In genomic region chr7:35586906-35587445, GRCm38 (mm10) we compare ENCODE assay signal across 8 mouse cellular contexts. TPM values are rescaled to one million over a fixed set of nuclear protein-coding genes. Genes with fewer than 3 reads are reported as not detected.
DNase-seq lines count a peak whose midpoint lies in the region; ATAC-seq lines count a peak whose summit lies in the region.

No protein-coding gene starts in this region.

- WGBS in kidney, embryonic 16.5 days, result 22% methylated on average over 15 of the region's 15 CpGs
- WGBS in embryonic facial prominence, embryonic 12.5 days, result 22% methylated on average over 15 of the region's 15 CpGs
- WGBS in hindbrain, embryonic 15.5 days, result 23% methylated on average over 15 of the region's 15 CpGs
- 19% methylated on average over 15 of the region's 15 CpGs for WGBS in midbrain, embryonic 15.5 days

- H3K9ac ChIP-seq in kidney, embryonic 16.5 days (replicated peaks; ENCODE audit: low read length), result peak overlapping the region; percentile 86
- peak overlapping the region; percentile 81 for H3K9ac ChIP-seq in embryonic facial prominence, embryonic 12.5 days
- peak overlapping the region; percentile 70 for H3K9ac ChIP-seq in hindbrain, embryonic 15.5 days
- peak overlapping the region; percentile 52 for H3K9ac ChIP-seq in midbrain, embryonic 15.5 days

- H3K27me3 ChIP-seq in kidney, embryonic 16.5 days (ENCODE audit: insufficient read depth, low read length), result peaks cover 31% of the 10 kb centered on the region
- H3K27me3 ChIP-seq in embryonic facial prominence, embryonic 12.5 days, result peaks cover 31% of the 10 kb centered on the region
- peaks cover 29% of the 10 kb centered on the region for H3K27me3 ChIP-seq in hindbrain, embryonic 15.5 days
- H3K27me3 ChIP-seq in midbrain, embryonic 15.5 days (replicated peaks), result peaks cover 31% of the 10 kb centered on the region

- H3K27ac ChIP-seq in kidney, embryonic 16.5 days (ENCODE audit: low read length), result no peak overlapping the region
- H3K27ac ChIP-seq in embryonic facial prominence, embryonic 12.5 days, result no peak overlapping the region
- H3K27ac ChIP-seq in hindbrain, embryonic 15.5 days (replicated peaks), result no peak overlapping the region
- no peak overlapping the region for H3K27ac ChIP-seq in midbrain, embryonic 15.5 days

- no peak for ATAC-seq in kidney, embryonic 16.5 days (ENCODE audit: low FRiP score, low TSS enrichment)
- ATAC-seq in embryonic facial prominence, embryonic 12.5 days (ENCODE audit: insufficient number of reproducible peaks, insufficient read depth, low FRiP score, low TSS enrichment), result no peak
- ATAC-seq in hindbrain, embryonic 15.5 days (ENCODE audit: low FRiP score, low read depth), result no peak
- no peak for ATAC-seq in midbrain, embryonic 15.5 days (replicated peaks)

- H3K36me3 ChIP-seq in kidney, embryonic 16.5 days (ENCODE audit: insufficient read depth, low read length), result peaks cover 4% of the 10 kb centered on the region
- H3K36me3 ChIP-seq in embryonic facial prominence, embryonic 12.5 days, result 0 out of 2 replicates have a peak, but pooled peaks cover 3% of the 10 kb centered on the region
- peaks cover 1% of the 10 kb centered on the region; the same call in 1 of the 2 replicates for H3K36me3 ChIP-seq in hindbrain, embryonic 15.5 days
- H3K36me3 ChIP-seq in midbrain, embryonic 15.5 days (replicated peaks), result no peaks in the 10 kb centered on the region

- peak overlapping the region; percentile 100 for H3K4me2 ChIP-seq in kidney, embryonic 16.5 days (replicated peaks; ENCODE audit: low read depth, low read length)
- H3K4me2 ChIP-seq in embryonic facial prominence, embryonic 12.5 days (replicated peaks), result peak overlapping the region; percentile 99
- peak overlapping the region; percentile 98 for H3K4me2 ChIP-seq in hindbrain, embryonic 15.5 days
- peak overlapping the region; percentile 99 for H3K4me2 ChIP-seq in midbrain, embryonic 15.5 days

- peak overlapping the region; percentile 92 for H3K4me3 ChIP-seq in kidney, embryonic 16.5 days (ENCODE audit: low read length)
- peak overlapping the region; percentile 94 for H3K4me3 ChIP-seq in embryonic facial prominence, embryonic 12.5 days
- peak overlapping the region; percentile 78 for H3K4me3 ChIP-seq in hindbrain, embryonic 15.5 days
- H3K4me3 ChIP-seq in midbrain, embryonic 15.5 days, result peak overlapping the region; percentile 65

- H3K4me1 ChIP-seq in kidney, embryonic 16.5 days (ENCODE audit: insufficient read depth, low read length), result peaks cover 23% of the 10 kb centered on the region
- peaks cover 26% of the 10 kb centered on the region for H3K4me1 ChIP-seq in embryonic facial prominence, embryonic 12.5 days
- H3K4me1 ChIP-seq in hindbrain, embryonic 15.5 days (replicated peaks), result peaks cover 20% of the 10 kb centered on the region
- peaks cover 27% of the 10 kb centered on the region for H3K4me1 ChIP-seq in midbrain, embryonic 15.5 days

- no peaks in the 10 kb centered on the region; the same call in 1 of the 2 replicates for H3K9me3 ChIP-seq in kidney, embryonic 16.5 days (ENCODE audit: low read length)
- no peaks in the 10 kb centered on the region for H3K9me3 ChIP-seq in embryonic facial prominence, embryonic 12.5 days
- no peaks in the 10 kb centered on the region for H3K9me3 ChIP-seq in hindbrain, embryonic 15.5 days
- H3K9me3 ChIP-seq in midbrain, embryonic 15.5 days, result no peaks in the 10 kb centered on the region

- DNase-seq in kidney, adult 11 months, result no peak
- no peak for DNase-seq in right cerebral cortex, adult 18-20 months
- no peak for DNase-seq in cerebellum, adult 18-20 months
- DNase-seq in right cerebral cortex, adult 2 months (ENCODE audit: low spot score in 2 of 2), result no peak

RNA-seq across cellular contexts. Expression of gene Ankrd27, which starts 0.9 kb away (rescaled TPM):
- polyA plus RNA-seq in kidney, embryonic 16.5 days (2015; fragmentation: Nextera tagmentation; extraction: Ambion mirVana), result 37.1 and 37.7 TPM in 2 replicates
- 41.2 and 41.6 TPM in 2 replicates for polyA plus RNA-seq in embryonic facial prominence, embryonic 12.5 days (2016; fragmentation: Nextera tagmentation; extraction: Ambion mirVana)
- 19.0 and 20.2 TPM in 2 replicates for polyA plus RNA-seq in hindbrain, embryonic 15.5 days (2015; fragmentation: Nextera tagmentation; extraction: Ambion mirVana)
- polyA plus RNA-seq in midbrain, embryonic 15.5 days (2015; fragmentation: Nextera tagmentation; extraction: Ambion mirVana), result 18.9 and 19.0 TPM in 2 replicates

RNA-seq across cellular contexts. Expression of gene Rgs9bp, which starts 1.6 kb away (rescaled TPM):
- polyA plus RNA-seq in kidney, embryonic 16.5 days (2015; fragmentation: Nextera tagmentation; extraction: Ambion mirVana), result 0.26 and 0.28 TPM in 2 replicates
- polyA plus RNA-seq in embryonic facial prominence, embryonic 12.5 days (2016; fragmentation: Nextera tagmentation; extraction: Ambion mirVana), result 0.09 and 0.20 TPM in 2 replicates
- 0.03 and 0.14 TPM in 2 replicates for polyA plus RNA-seq in hindbrain, embryonic 15.5 days (2015; fragmentation: Nextera tagmentation; extraction: Ambion mirVana)
- polyA plus RNA-seq in midbrain, embryonic 15.5 days (2015; fragmentation: Nextera tagmentation; extraction: Ambion mirVana), result 0.04 TPM in 1 of 2 replicates, not detected in the other

RNA-seq across cellular contexts. Expression of gene Nudt19, which starts 30.9 kb away (rescaled TPM):
- polyA plus RNA-seq in kidney, embryonic 16.5 days (2015; fragmentation: Nextera tagmentation; extraction: Ambion mirVana), result 76.6 and 88.9 TPM in 2 replicates
- polyA plus RNA-seq in embryonic facial prominence, embryonic 12.5 days (2016; fragmentation: Nextera tagmentation; extraction: Ambion mirVana), result 45.6 and 48.9 TPM in 2 replicates
- 99.8 and 99.9 TPM in 2 replicates for polyA plus RNA-seq in hindbrain, embryonic 15.5 days (2015; fragmentation: Nextera tagmentation; extraction: Ambion mirVana)
- polyA plus RNA-seq in midbrain, embryonic 15.5 days (2015; fragmentation: Nextera tagmentation; extraction: Ambion mirVana), result 87.3 and 91.5 TPM in 2 replicates

RNA-seq across cellular contexts. Expression of gene Tdrd12, which starts 49.4 kb away (rescaled TPM):
- polyA plus RNA-seq in kidney, embryonic 16.5 days (2015; fragmentation: Nextera tagmentation; extraction: Ambion mirVana), result 0.14 and 0.24 TPM in 2 replicates
- polyA plus RNA-seq in embryonic facial prominence, embryonic 12.5 days (2016; fragmentation: Nextera tagmentation; extraction: Ambion mirVana), result 0.22 and 0.80 TPM in 2 replicates
- 0.73 and 1.1 TPM in 2 replicates for polyA plus RNA-seq in hindbrain, embryonic 15.5 days (2015; fragmentation: Nextera tagmentation; extraction: Ambion mirVana)
- 0.36 and 0.37 TPM in 2 replicates for polyA plus RNA-seq in midbrain, embryonic 15.5 days (2015; fragmentation: Nextera tagmentation; extraction: Ambion mirVana)
